Mouse (Mus musculus) testis, adult 2 months (tissue): ENCODE measurements around the gene Gm10282. TPM values are rescaled to one million over a fixed set of nuclear protein-coding genes. Genes with fewer than 3 reads are reported as not detected.

Experiments
- H3K27ac ChIP-seq: fragments of 200-500 bp; 2 replicates; pipeline ENCODE4 v1.5.1; 2012; ENCODE audit warnings: low read depth, low read length; ENCODE audit not compliant: control insufficient read depth, insufficient read depth
- H3K27me3 ChIP-seq: fragments of 200-500 bp; 2 replicates; pipeline ENCODE4 v1.6.1; 2012; ENCODE audit warnings: mild to moderate bottlenecking, low read length, moderate library complexity; ENCODE audit not compliant: control insufficient read depth, insufficient read depth
- H3K36me3 ChIP-seq: fragments of 200-500 bp; 2 replicates; pipeline ENCODE4 v1.6.1; 2012; ENCODE audit warnings: mild to moderate bottlenecking, low read length; ENCODE audit not compliant: control insufficient read depth, insufficient read depth
- H3K4me1 ChIP-seq: fragments of 200-500 bp; 2 replicates; pipeline ENCODE4 v1.6.1; 2012; ENCODE audit warnings: low read length; ENCODE audit not compliant: control insufficient read depth, insufficient read depth
- H3K4me3 ChIP-seq: fragments of 200-500 bp; 2 replicates; pipeline ENCODE4 v1.5.1; 2012; ENCODE audit warnings: low read depth, mild to moderate bottlenecking, low read length, moderate library complexity, mixed read lengths; ENCODE audit not compliant: control insufficient read depth
- CTCF ChIP-seq: fragments of 200-500 bp; IDR thresholded peaks from 2 replicates; pipeline ENCODE4 v1.5.1; 2012; ENCODE audit warnings: low read depth, mild to moderate bottlenecking, inconsistent platforms, low read length, moderate library complexity; ENCODE audit not compliant: control insufficient read depth, insufficient read depth, insufficient replicate concordance
- POLR2A ChIP-seq: fragments of 200-500 bp; IDR thresholded peaks from 2 replicates; pipeline ENCODE4 v1.6.1; 2012; ENCODE audit warnings: low read depth, mild to moderate bottlenecking, inconsistent platforms, low read length, moderate library complexity; ENCODE audit not compliant: control insufficient read depth
- polyA plus RNA-seq: library from polyadenylated mRNA; depleted of rRNA; stranded (reverse); fragments of >200 nt; gene quantifications from 2 replicates; pipeline ENCODE4 v1.2.3, GENCODE M21; 2012; rRNA removed

Gm10282 gene
- polyA plus RNA-seq = 1.1 and 1.7 TPM in 2 replicates

DNA sequence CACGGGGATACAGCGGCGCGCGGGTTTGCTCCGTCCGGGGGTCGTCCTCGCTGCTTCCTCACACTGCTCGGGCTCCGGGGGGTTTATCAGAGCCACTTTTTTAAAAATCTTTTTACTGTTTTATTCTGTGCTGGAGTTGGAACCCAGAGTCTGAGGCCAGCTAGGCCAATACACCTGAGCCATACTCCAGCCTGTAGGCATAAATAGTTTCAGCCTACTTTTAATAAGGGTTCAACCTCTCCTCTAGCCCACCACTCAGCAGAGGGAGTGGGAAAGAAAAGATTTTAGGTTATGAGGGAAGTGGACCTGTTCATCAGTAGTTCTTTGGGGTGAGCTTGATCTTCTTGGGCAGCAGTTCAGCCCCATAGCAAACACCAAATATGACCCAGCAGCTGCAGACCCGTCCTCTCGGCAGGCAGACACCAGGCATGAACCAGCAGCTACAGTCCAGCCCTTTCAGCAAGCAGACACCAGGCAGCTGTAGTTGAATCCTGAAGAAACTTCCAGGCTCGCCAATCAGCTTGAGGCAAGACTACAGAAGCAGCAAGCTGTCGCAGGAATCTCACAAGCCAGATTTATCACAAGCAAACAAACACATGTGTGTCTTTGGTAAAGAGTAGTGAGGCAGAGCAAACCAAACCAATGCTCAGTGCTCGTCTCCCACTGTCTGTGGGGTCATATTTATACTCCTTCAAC is at the start of gene Gm10282:
TSS of gene Gm10282 (minus strand) at position 51 of the 696 bp plus-strand sequence.
- Histone ChIP-seq H3K4me3 (no peak within 1 kb of the TSS), H3K36me3 (no peaks in the 10 kb centered on the region), H3K27me3 (no peaks in the 10 kb centered on the region), H3K4me1 (no peaks in the 10 kb centered on the region), H3K27ac (no peak within 1 kb of the TSS)
- TF ChIP-seq CTCF (no peak), POLR2A (no peak)

DNA sequence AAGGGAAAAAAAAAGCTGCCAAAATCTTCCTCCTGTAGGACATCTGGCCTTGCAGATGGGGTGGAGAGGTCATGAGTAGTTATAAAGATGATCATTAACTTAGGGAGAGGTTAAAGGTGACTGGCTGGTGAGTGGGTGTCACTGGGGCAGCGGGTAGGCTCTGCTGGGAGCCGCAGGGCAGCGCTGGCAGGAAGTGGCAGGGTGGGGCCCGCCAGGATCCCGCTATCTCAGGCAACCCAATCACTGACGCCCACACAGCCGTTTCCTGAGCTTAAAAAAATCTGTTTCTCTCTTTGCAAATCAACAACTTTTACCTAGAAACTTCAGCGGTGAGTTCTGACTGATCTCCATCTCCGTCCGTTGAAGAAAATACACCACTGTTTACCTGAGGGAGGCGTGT is 49.2 kb upstream of the Gm10282 start:
- Histone ChIP-seq H3K27ac (no peak overlapping the region), H3K36me3 (no peaks in the 10 kb centered on the region), H3K4me1 (no peaks in the 10 kb centered on the region), H3K27me3 (no peaks in the 10 kb centered on the region), H3K4me3 (no peak overlapping the region)
- TF ChIP-seq POLR2A = no peak
- no peak for TF ChIP-seq CTCF

DNA sequence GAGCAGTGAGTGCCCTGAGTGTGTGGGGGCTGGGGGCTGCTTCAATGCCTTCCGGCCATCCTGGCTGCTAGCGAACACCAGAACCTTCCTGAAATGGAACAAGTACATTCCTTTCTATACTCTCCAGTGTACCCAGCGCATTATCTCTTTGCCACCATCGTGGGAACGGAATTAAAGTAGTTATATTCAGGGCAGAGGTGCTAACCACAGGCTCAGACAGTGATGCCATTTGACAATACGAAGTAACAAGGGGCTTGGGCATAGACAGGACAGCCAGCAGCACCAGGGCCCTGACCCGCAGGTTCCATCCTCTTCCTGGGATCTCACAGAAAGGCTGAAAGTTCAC is 48.6 kb upstream of the Gm10282 start:
- Histone ChIP-seq H3K27me3 (no peaks in the 10 kb centered on the region), H3K36me3 (no peaks in the 10 kb centered on the region)

DNA sequence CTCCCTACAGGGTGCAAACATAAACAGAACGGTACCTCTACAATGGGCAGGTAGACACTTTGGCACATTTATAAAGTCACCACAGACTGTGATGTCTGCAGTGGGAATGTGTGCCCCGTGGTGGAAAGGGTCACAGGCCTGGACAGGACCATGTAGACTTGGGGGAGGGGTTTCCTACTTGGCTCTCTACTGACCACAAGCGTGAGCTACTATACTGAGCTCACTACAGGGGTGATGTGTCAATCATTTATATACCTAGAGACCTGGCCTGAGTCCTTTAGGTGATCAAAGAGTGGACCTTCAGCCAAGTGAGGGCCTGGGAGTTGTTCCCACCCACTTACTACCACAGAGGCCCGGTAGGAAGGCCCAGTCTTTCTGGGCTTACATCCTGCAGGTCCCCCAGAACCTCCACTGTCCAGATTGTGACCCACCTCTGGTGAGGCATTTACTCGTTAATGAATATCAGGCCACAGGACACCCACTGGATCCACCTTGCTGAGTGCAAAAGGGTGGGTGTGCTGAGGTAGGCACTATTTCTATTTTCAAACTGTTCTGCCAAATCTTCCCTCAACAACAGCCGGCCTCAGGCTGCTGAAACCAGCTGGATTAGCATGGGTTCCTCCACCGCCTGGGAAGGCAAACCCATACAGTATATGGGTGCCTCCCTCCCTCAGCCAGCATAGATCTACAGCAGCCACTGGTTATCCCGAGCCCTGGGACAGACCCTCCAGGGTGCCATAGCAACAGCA is 48.1 kb upstream of the Gm10282 start:
- TF ChIP-seq CTCF (no peak), POLR2A (no peak)
- no peaks in the 10 kb centered on the region for H3K36me3 ChIP-seq
- H3K27me3 ChIP-seq = no peaks in the 10 kb centered on the region
- H3K4me3 ChIP-seq = no peak overlapping the region
- no peaks in the 10 kb centered on the region for H3K4me1 ChIP-seq
- no peak overlapping the region for H3K27ac ChIP-seq

More for the DNA sequence above, 48.6 kb upstream of the Gm10282 start:
- no peak overlapping the region for H3K4me3 ChIP-seq
- H3K27ac ChIP-seq = no peak overlapping the region
- TF ChIP-seq POLR2A = no peak
- no peak for TF ChIP-seq CTCF
- H3K4me1 ChIP-seq = no peaks in the 10 kb centered on the region

DNA sequence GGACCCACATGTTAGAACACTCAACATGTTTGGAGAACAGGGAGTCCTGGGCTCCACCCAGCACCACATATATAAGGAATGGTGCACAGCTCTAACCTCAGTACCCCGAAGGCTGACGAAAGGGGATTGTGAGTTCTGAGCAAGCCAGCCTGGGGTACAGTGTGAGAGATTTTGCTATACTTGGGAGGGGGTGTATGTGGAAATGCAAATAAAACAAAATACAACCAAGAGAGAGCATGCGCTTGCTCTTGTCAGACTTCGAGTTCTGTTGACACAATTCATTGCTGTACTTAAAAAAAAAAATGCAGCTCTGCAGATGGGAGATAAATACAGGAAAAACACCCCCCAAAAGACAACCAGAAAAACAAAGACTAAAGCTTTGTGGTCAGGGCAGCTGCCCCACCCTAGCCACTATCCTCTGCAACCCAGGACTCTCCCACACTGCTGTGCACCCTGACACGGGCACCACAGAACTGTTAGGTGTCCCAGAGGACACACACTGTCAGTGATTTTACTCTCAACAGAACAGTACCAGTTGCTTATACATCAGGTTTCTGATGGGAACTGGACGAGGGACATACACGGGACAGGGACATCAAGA is 46.4 kb upstream of the Gm10282 start:
- no peaks in the 10 kb centered on the region for H3K4me1 ChIP-seq
- no peak overlapping the region for H3K27ac ChIP-seq
- H3K27me3 ChIP-seq = no peaks in the 10 kb centered on the region
- TF ChIP-seq POLR2A (no peak), CTCF (no peak)
- no peaks in the 10 kb centered on the region for H3K36me3 ChIP-seq
- H3K4me3 ChIP-seq = no peak overlapping the region

DNA sequence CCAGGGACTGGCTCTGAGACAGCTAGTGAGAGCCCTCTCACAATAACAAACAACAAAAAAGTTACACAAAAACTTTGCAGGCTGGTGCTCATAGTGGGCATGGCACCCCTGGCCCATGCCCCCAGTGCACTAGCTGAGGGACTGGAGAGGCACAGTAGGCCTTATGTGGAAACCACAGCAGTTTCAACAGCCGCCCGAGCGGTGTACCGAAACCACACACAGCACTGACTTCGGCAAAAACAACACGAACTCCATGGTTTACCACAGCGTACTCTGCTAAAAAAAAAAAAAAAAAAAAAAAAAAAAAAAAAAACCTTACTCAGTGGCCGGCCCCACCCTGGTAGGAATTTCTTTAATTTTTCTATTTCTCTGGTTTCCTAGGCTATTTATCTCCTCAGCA is 45.7 kb upstream of the Gm10282 start:
- H3K4me1 ChIP-seq = no peaks in the 10 kb centered on the region
- no peaks in the 10 kb centered on the region; the same call in 1 of the 2 replicates for H3K36me3 ChIP-seq

DNA sequence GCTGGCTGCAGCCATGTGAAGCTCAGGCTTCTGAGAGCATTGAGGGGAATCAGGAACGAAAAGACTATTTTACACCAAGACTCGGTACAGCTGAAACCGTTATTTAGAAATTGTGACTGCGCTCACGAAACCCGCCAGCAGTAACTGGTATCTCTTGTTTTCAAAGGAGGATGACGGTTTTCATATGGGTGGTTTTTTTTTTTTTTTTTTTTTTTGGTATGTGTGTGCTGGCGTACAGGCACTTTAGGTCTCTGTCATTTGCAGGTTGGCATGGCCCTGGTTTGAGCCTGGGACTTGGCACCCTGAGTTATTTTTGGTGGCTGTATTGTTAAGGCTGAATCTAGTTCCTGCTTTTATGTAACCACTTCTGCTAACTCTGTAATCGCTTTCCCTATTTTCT is 44.8 kb upstream of the Gm10282 start:
- H3K4me3 ChIP-seq = no peak overlapping the region
- no peak overlapping the region for H3K27ac ChIP-seq
- no peaks in the 10 kb centered on the region; the same call in 1 of the 2 replicates for H3K36me3 ChIP-seq
- no peaks in the 10 kb centered on the region for H3K27me3 ChIP-seq
- no peaks in the 10 kb centered on the region for H3K4me1 ChIP-seq
- TF ChIP-seq POLR2A = no peak
- TF ChIP-seq CTCF = no peak

More for the DNA sequence above, 45.7 kb upstream of the Gm10282 start:
- TF ChIP-seq POLR2A (no peak), CTCF (no peak)
- no peak overlapping the region for H3K4me3 ChIP-seq
- H3K27me3 ChIP-seq = no peaks in the 10 kb centered on the region
- H3K27ac ChIP-seq = no peak overlapping the region
